Mouse (Mus musculus): ENCODE measurements at regions not wholly inside any gene's neighbourhood (a gene's known extent, or its start where the extent isn't known, plus 50 kb on each side); places are given as distances from the start of the nearest gene placed in this dataset.

DNA sequence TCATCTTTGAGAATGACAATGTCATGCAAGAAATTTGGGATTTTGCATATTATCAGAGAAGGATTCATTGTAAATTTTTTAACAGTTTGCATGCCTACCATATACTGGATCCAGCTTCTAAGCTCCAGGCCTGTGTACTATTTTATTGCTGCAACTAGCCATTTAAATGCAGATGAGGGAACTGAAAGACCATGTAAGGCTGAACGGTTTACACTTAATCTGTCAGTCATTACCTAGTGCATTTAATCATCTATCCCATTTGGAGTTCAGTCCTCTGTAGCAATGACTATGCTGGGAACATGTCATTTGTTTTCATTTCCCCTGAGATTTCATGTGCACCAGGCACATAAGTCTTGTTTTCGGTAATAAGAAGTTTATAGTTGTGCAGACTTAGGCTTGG is 631.8 kb upstream of the Gm21961 start:
- WGBS, result 48% methylated on average over 2 of the region's 2 CpGs
- no peak for ATAC-seq

DNA sequence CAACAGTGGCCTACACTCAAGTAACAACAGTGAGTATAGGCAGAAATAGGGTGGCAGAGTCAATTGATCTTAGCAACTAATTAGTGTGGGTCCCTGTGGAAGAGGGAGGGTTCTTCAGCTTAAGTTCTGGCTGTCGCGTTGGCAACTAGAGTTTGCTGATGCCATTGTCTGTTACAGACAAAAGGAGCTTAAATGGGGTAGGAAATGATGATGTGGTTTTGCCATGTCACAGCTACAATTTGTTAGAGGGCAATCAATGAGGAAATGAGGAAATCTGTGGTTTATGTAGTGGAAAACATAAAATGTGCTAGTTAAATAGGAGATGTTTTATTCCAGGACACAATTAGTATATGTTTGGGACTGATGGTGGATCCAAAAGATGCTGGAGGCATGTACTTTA is 624.8 kb upstream of the Gm21961 start:
- Histone ChIP-seq H3K4me1 (ENCODE audit: control insufficient read depth, insufficient read depth, low read length) (0 out of 2 replicates have a peak, but pooled peaks cover 2% of the 10 kb centered on the region), H3K27me3 (ENCODE audit: control insufficient read depth, insufficient read depth, low read depth, low read length) (no peaks in the 10 kb centered on the region), H3K27ac (ENCODE audit: low read length) (no peak overlapping the region), H3K36me3 (ENCODE audit: control insufficient read depth, insufficient read depth, low read length) (no peaks in the 10 kb centered on the region), H3K4me3 (ENCODE audit: low read depth, low read length) (no peak overlapping the region), H3K9me3 (replicated peaks; ENCODE audit: control insufficient read depth, low read length, poor library complexity, severe bottlenecking) (0 out of 2 replicates have a peak, but pooled peaks cover 2% of the 10 kb centered on the region), H3K9ac (ENCODE audit: low read depth, low read length) (no peak overlapping the region), H3K4me2 (ENCODE audit: low read length) (no peak overlapping the region)
- WGBS, result 40% methylated on average over 2 of the region's 2 CpGs
- ATAC-seq, result no peak

More for the DNA sequence above, 631.8 kb upstream of the Gm21961 start:
- Histone ChIP-seq H3K4me2 (ENCODE audit: low read length) (no peak overlapping the region), H3K4me1 (ENCODE audit: control insufficient read depth, insufficient read depth, low read length) (no peaks in the 10 kb centered on the region; the same call in 1 of the 2 replicates), H3K27me3 (ENCODE audit: control insufficient read depth, insufficient read depth, low read depth, low read length) (no peaks in the 10 kb centered on the region), H3K27ac (ENCODE audit: low read length) (no peak overlapping the region), H3K9me3 (replicated peaks; ENCODE audit: control insufficient read depth, low read length, poor library complexity, severe bottlenecking) (no peaks in the 10 kb centered on the region), H3K36me3 (ENCODE audit: control insufficient read depth, insufficient read depth, low read length) (no peaks in the 10 kb centered on the region), H3K9ac (ENCODE audit: low read depth, low read length) (no peak overlapping the region), H3K4me3 (ENCODE audit: low read depth, low read length) (no peak overlapping the region)

DNA sequence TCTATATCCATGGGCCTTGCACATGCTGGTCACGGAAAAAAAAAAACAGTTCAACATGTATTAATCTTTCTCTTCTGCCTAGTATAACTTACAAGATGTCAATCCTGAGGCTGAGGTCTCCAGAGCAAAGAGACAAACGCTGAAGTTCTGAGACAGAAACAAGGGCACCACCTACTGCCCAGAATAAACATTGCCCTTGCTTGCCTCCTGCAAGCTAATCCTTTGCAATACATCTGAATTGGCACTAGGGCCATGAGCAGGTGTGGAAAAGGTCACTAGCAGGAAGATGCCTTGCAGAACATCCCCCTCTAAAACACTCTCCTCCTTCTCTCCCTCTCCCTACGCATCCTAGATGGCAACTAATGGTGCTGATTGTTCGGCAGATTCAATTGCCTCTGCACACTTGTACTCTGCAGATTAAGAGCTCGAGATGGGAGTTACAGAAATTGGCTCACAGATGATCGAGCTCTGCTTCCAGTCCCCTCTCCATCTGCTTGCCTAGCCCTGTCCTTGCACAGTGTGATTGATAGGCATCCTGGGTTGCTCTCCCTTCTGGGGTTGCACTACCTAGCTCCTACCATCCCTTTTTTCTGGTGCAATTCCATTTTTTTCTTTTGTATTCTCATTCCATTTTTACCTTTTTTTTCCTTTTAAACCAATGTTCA is 622.9 kb upstream of the Gm21961 start:
- H3K9me3 ChIP-seq (replicated peaks; ENCODE audit: control insufficient read depth, low read length, poor library complexity, severe bottlenecking), result 0 out of 2 replicates have a peak, but pooled peaks cover 2% of the 10 kb centered on the region
- H3K4me1 ChIP-seq (ENCODE audit: control insufficient read depth, insufficient read depth, low read length), result 0 out of 2 replicates have a peak, but pooled peaks cover 2% of the 10 kb centered on the region
- H3K4me3 ChIP-seq (ENCODE audit: low read depth, low read length), result no peak overlapping the region
- peak; percentile 90 for ATAC-seq
- H3K4me2 ChIP-seq (ENCODE audit: low read length), result no peak overlapping the region
- H3K36me3 ChIP-seq (ENCODE audit: control insufficient read depth, insufficient read depth, low read length), result no peaks in the 10 kb centered on the region
- H3K9ac ChIP-seq (ENCODE audit: low read depth, low read length), result no peak overlapping the region
- no peaks in the 10 kb centered on the region for H3K27me3 ChIP-seq (ENCODE audit: control insufficient read depth, insufficient read depth, low read depth, low read length)
- 45% methylated on average over 6 of the region's 6 CpGs for WGBS
- no peak overlapping the region for H3K27ac ChIP-seq (ENCODE audit: low read length)

DNA sequence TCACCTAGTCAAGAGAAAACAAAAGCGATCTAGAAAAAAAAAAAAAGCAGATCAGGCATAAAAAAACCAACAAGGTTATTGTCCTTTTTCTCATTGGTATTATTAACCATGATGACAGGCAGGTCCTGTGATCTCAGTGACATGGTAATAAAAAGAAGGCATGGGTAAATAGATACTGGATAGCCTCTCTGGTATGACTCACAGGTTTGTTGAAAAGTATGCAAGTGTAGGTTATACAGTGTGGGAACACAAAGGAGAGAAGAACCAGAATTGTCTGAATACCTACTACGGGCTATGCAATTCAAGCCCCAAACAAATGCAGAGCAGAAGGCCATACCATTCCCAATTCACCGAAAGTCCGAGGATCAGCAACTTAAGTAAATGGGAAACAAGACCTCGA is 617.7 kb upstream of the Gm21961 start:
- H3K9ac ChIP-seq (ENCODE audit: low read depth, low read length), result no peak overlapping the region
- H3K9me3 ChIP-seq (replicated peaks; ENCODE audit: control insufficient read depth, low read length, poor library complexity, severe bottlenecking), result 0 out of 2 replicates have a peak, but pooled peaks cover 2% of the 10 kb centered on the region
- WGBS, result 92% methylated on average over 5 of the region's 5 CpGs
- no peaks in the 10 kb centered on the region for H3K27me3 ChIP-seq (ENCODE audit: control insufficient read depth, insufficient read depth, low read depth, low read length)
- 0 out of 2 replicates have a peak, but pooled peaks cover 2% of the 10 kb centered on the region for H3K4me1 ChIP-seq (ENCODE audit: control insufficient read depth, insufficient read depth, low read length)
- ATAC-seq, result no peak
- no peak overlapping the region for H3K4me3 ChIP-seq (ENCODE audit: low read depth, low read length)
- no peak overlapping the region for H3K4me2 ChIP-seq (ENCODE audit: low read length)
- no peaks in the 10 kb centered on the region for H3K36me3 ChIP-seq (ENCODE audit: control insufficient read depth, insufficient read depth, low read length)
- H3K27ac ChIP-seq (ENCODE audit: low read length), result no peak overlapping the region

DNA sequence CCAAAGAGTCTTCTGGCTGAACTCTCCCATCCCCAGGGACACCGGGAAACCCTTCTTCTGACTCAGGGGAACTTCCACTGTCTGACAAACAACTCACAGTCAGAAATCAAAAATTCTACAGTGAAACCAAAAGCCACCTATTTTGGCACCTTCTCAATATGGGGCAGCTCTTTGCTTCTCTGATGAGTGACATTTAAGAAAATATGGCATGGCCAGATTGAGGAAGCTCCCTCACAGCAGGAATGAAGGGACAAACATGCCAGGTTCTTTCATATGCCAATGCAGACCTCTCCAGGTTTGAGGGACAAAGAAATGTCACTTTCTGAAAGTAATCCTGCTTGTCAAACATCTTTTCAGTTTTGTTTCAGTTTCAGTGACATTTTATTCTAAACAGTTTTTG is 615.8 kb upstream of the Gm21961 start:
- no peaks in the 10 kb centered on the region for H3K36me3 ChIP-seq (ENCODE audit: control insufficient read depth, insufficient read depth, low read length)
- no peak overlapping the region for H3K4me2 ChIP-seq (ENCODE audit: low read length)
- no peaks in the 10 kb centered on the region for H3K9me3 ChIP-seq (replicated peaks; ENCODE audit: control insufficient read depth, low read length, poor library complexity, severe bottlenecking)
- no peak overlapping the region for H3K9ac ChIP-seq (ENCODE audit: low read depth, low read length)
- 80% methylated on average over 1 of the region's 1 CpGs for WGBS
- H3K4me3 ChIP-seq (ENCODE audit: low read depth, low read length), result no peak overlapping the region
- H3K27me3 ChIP-seq (ENCODE audit: control insufficient read depth, insufficient read depth, low read depth, low read length), result no peaks in the 10 kb centered on the region
- ATAC-seq, result no peak
- no peaks in the 10 kb centered on the region for H3K4me1 ChIP-seq (ENCODE audit: control insufficient read depth, insufficient read depth, low read length)
- no peak overlapping the region for H3K27ac ChIP-seq (ENCODE audit: low read length)

DNA sequence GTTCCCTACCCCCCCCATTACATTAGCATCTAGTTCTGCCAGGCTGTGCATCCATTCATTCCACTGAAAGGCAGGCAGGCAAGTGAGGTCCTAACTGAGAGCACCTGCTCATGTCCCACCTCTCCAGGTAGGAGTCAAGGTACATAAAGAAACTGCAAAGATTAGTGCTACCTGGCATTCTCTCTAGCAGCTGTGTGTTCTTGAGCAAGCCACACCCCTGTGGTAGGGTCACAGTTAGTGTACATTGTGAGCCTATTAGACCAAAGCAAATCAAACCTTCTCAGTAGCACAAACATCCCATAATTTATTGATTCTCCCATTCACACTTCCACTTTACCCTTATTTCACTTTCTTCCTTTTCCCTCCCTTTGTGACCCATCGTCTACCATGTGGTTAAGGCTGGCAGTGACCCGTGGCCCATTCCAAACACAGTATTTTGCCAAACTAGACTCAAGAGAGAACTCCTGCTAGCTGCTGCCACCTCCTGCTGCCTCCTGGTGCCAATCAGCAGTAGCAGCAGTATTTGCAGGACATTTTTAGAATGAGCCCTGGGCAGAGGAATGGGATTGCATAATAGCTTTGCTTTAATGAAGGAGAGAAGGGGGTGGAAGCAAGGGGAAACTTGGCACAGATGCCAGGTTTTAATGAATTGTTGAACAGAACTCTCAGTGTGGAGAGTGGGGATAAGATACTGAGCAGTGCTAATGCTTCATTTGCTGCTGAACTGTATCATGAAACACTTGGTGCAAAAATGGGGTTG is 578.2 kb upstream of the Gm21961 start:
- Histone ChIP-seq H3K27ac (ENCODE audit: low read length) (no peak overlapping the region), H3K9ac (ENCODE audit: low read depth, low read length) (no peak overlapping the region), H3K4me2 (ENCODE audit: low read length) (no peak overlapping the region), H3K36me3 (ENCODE audit: control insufficient read depth, insufficient read depth, low read length) (no peaks in the 10 kb centered on the region), H3K9me3 (replicated peaks; ENCODE audit: control insufficient read depth, low read length, poor library complexity, severe bottlenecking) (no peaks in the 10 kb centered on the region), H3K4me3 (ENCODE audit: low read depth, low read length) (no peak overlapping the region), H3K4me1 (ENCODE audit: control insufficient read depth, insufficient read depth, low read length) (no peaks in the 10 kb centered on the region), H3K27me3 (ENCODE audit: control insufficient read depth, insufficient read depth, low read depth, low read length) (no peaks in the 10 kb centered on the region)
- 57% methylated on average over 2 of the region's 2 CpGs for WGBS
- peak; percentile 89 for ATAC-seq

DNA sequence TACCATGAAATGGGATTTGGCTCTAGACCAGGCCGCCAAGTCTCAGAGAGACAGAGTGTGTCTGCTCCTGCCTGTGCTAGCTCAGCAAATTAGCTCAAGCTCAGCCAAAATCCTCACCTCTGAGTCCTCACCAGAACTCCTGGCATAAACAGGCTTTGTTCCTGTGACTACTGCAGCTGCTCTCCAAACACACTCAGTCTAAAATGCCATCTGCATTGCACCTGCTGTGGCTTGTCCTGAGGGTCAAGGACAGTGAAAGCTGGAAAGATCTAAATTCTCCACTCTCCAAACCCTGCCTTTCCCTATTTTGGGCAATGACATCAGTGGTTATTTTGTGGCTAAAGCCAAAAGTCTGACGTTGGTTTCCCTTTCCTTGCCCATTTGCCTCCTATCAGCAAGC is 570.9 kb upstream of the Gm21961 start:
- Histone ChIP-seq H3K4me1 (ENCODE audit: control insufficient read depth, insufficient read depth, low read length) (no peaks in the 10 kb centered on the region), H3K27ac (ENCODE audit: low read length) (no peak overlapping the region), H3K27me3 (ENCODE audit: control insufficient read depth, insufficient read depth, low read depth, low read length) (no peaks in the 10 kb centered on the region), H3K4me2 (ENCODE audit: low read length) (no peak overlapping the region), H3K4me3 (ENCODE audit: low read depth, low read length) (no peak overlapping the region), H3K36me3 (ENCODE audit: control insufficient read depth, insufficient read depth, low read length) (no peaks in the 10 kb centered on the region), H3K9ac (ENCODE audit: low read depth, low read length) (no peak overlapping the region), H3K9me3 (replicated peaks; ENCODE audit: control insufficient read depth, low read length, poor library complexity, severe bottlenecking) (no peaks in the 10 kb centered on the region)
- ATAC-seq, result 0 out of 2 replicates have a peak, but pooled peaks have one; percentile 14
- 69% methylated on average over 2 of the region's 2 CpGs for WGBS

DNA sequence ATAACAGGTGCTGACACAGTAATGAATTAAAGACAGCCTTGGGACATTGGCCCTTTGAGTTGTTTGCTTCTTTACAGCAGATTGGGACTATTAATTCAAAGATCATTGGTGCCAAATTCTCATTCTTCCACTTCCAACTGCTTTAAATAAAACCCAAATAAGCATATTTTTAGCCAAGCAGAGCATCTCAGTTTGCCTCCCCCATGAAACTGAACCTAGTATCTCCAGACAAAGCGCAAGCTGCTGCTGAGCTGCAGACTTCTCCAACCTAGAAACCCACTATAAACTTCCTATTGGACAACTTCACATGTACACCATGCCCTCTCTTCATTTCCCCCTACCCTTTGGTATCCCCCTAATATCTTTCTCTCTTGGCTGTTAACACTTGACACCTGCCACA is 564.6 kb upstream of the Gm21961 start:
- no peak for ATAC-seq
- WGBS, result 96% methylated on average over 1 of the region's 1 CpGs
- Histone ChIP-seq H3K4me2 (ENCODE audit: low read length) (no peak overlapping the region), H3K9ac (ENCODE audit: low read depth, low read length) (no peak overlapping the region), H3K4me1 (ENCODE audit: control insufficient read depth, insufficient read depth, low read length) (no peaks in the 10 kb centered on the region), H3K9me3 (replicated peaks; ENCODE audit: control insufficient read depth, low read length, poor library complexity, severe bottlenecking) (no peaks in the 10 kb centered on the region), H3K27me3 (ENCODE audit: control insufficient read depth, insufficient read depth, low read depth, low read length) (no peaks in the 10 kb centered on the region), H3K4me3 (ENCODE audit: low read depth, low read length) (no peak overlapping the region), H3K27ac (ENCODE audit: low read length) (no peak overlapping the region), H3K36me3 (ENCODE audit: control insufficient read depth, insufficient read depth, low read length) (no peaks in the 10 kb centered on the region)

DNA sequence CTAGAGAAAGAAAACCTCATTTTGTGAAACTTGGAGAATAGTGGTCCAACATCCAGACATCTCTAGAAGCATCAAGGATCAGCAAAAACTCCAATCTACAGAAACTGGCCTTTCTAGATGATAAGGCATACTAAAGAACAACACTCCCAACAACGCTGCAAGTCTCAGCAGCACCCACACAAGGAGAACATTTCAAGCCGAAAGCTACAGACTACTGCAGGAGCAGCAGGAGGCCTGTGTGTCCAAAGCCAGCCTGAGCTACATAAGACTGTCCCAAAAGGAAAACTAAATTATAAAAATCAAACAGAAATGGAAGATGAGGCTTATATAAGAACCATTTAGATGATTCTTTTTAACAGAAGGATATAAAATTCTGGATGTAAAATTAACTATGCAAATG is 553.2 kb upstream of the Gm21961 start:
- Histone ChIP-seq H3K27ac (ENCODE audit: low read length) (no peak overlapping the region), H3K4me2 (ENCODE audit: low read length) (no peak overlapping the region), H3K4me3 (ENCODE audit: low read depth, low read length) (no peak overlapping the region), H3K9me3 (replicated peaks; ENCODE audit: control insufficient read depth, low read length, poor library complexity, severe bottlenecking) (no peaks in the 10 kb centered on the region), H3K27me3 (ENCODE audit: control insufficient read depth, insufficient read depth, low read depth, low read length) (no peaks in the 10 kb centered on the region), H3K4me1 (ENCODE audit: control insufficient read depth, insufficient read depth, low read length) (no peaks in the 10 kb centered on the region), H3K36me3 (ENCODE audit: control insufficient read depth, insufficient read depth, low read length) (no peaks in the 10 kb centered on the region), H3K9ac (ENCODE audit: low read depth, low read length) (no peak overlapping the region)
- ATAC-seq, result no peak
- 82% methylated on average over 2 of the region's 2 CpGs for WGBS

Measured in midbrain, embryonic 16.5 days (tissue).